In genomic region chr5:33021622-33022021, GRCm38 (mm10) we compare ENCODE assay signal across 8 mouse cellular contexts. TPM values are rescaled to one million over a fixed set of nuclear protein-coding genes. Genes with fewer than 3 reads are reported as not detected.
A peak's percentile ranks its signal among the peaks of the same experiment; 100 is the strongest.
DNase-seq lines count a peak whose midpoint lies in the region; ATAC-seq lines count a peak whose summit lies in the region.

No protein-coding gene starts in this region.

- peak overlapping the region; percentile 43 for H3K4me2 ChIP-seq in heart, embryonic 12.5 days

- H3K36me3 ChIP-seq in heart, embryonic 12.5 days = peaks cover 46% of the 10 kb centered on the region

- no peak overlapping the region for H3K27ac ChIP-seq in heart, embryonic 12.5 days (ENCODE audit: poor library complexity, severe bottlenecking)

- no peak for DNase-seq in heart, postnatal 25 days (ENCODE audit: low spot score)
- peak; percentile 54 to 63 for DNase-seq in B cell, adult 2 months
- peak; percentile 56 for DNase-seq in ZHBTc4 (ENCODE audit: low read depth, low spot score)
- DNase-seq in lung, postnatal 36 days = peak; percentile 61
- DNase-seq in adrenal gland, adult 2 months = no peak
- DNase-seq in layer of hippocampus, adult 8-10 months (ENCODE audit: low spot score in 2 of 2) = no peak
- no peak for DNase-seq in frontal cortex, postnatal 25 days (ENCODE audit: low spot score in 2 of 2)

- peaks cover 47% of the 10 kb centered on the region for H3K4me1 ChIP-seq in heart, embryonic 12.5 days (replicated peaks)

- intact Hi-C loops in heart, postnatal 25 days (cut with DNase I) = no loop called here

- WGBS in heart, embryonic 12.5 days = 86% methylated on average over 2 of the region's 2 CpGs

- H3K9me3 ChIP-seq in heart, embryonic 12.5 days (replicated peaks) = no peaks in the 10 kb centered on the region

- no peak for ATAC-seq in heart, embryonic 12.5 days (ENCODE audit: insufficient number of reproducible peaks, low FRiP score)

- H3K27me3 ChIP-seq in heart, embryonic 12.5 days (replicated peaks) = no peaks in the 10 kb centered on the region

- H3K4me3 ChIP-seq in heart, embryonic 12.5 days = peak overlapping the region; percentile 21; the same call in 1 of the 2 replicates

- 0 out of 2 replicates have a peak overlapping the region, but pooled peaks have one; percentile 28 for H3K9ac ChIP-seq in heart, embryonic 12.5 days

RNA-seq across cellular contexts. Expression of gene Ywhah, which starts 3.0 kb away (rescaled TPM):
- 481 and 488 TPM in 2 replicates for polyA plus RNA-seq in heart, embryonic 12.5 days (2016; fragmentation: Nextera tagmentation; extraction: Ambion mirVana)
- total RNA-seq in heart, postnatal 25 days (2021) = 100 to 1,000 TPM in 1 of 2 experiments, 10 to 100 TPM in 1; 93.4 to 103 TPM
- total RNA-seq in adrenal gland, adult 2 months (2021) = 100 to 1,000 TPM; 167 to 190 TPM
- polyA plus RNA-seq in adrenal gland, adult 2 months (2012; rRNA removed) = 128 and 132 TPM in 2 replicates
- total RNA-seq in layer of hippocampus, adult 8-10 months (2022) = 1,000 to 10,000 TPM in 3 of 4 experiments, 100 to 1,000 TPM in 1; 959 to 1,113 (median 1,048) TPM

Comparison
In these comparisons a context has a peak if more than half of its experiments do, and no peak if none do; other contexts are left out.
1. DNase-seq: peak in B cell, adult 2 months (2 of 2), ZHBTc4 (single experiment) and lung, postnatal 36 days (single experiment); none in heart, postnatal 25 days (single experiment), adrenal gland, adult 2 months (single experiment), layer of hippocampus, adult 8-10 months (0 of 2) and frontal cortex, postnatal 25 days (0 of 2).
2. RNA of gene Ywhah, which starts 3.0 kb away (total RNA-seq): 959 to 1,113 TPM in layer of hippocampus, adult 8-10 months; 167 to 190 TPM in adrenal gland, adult 2 months and 93.4 to 103 TPM in heart, postnatal 25 days; every median in the first group is over 4 times any median in the second.